Mouse (Mus musculus): Measurements from ENCODE around the gene Hdgfl3. TPM values are rescaled to one million over a fixed set of nuclear protein-coding genes. Genes with fewer than 3 reads are reported as not detected.

The Hdgfl3 gene
- total RNA-seq, 2 experiments from 2014 or later = 62.1 to 64.3 TPM

DNA sequence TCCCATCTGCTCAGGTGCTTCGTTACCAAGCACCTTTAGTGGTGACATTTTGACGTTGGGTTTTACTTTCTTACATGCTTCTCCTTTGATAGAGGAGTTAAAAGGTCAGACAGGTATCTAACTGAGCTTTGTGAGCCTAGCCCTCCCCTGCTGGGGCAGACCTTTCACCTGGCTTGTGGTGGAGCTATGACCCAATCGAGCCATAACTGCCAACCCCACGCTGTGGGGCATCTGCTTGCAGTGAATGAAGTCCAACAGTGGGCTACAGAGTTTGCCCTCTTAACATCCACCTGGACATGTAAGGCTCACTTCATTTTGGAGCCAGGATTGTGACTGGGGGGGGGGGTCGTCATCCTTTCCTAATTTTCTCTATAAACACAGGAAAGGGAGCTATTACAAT lies 54.0 kb downstream of the Hdgfl3 start:
- TF ChIP-seq CTCF (conservative IDR thresholded peaks at IDR 0.05) = no peak
- Histone ChIP-seq H3K27ac (no peak overlapping the region), H3K4me3 (no peak overlapping the region)
- DNase-seq (ENCODE audit: low spot score in 2 of 2) = no peak

DNA sequence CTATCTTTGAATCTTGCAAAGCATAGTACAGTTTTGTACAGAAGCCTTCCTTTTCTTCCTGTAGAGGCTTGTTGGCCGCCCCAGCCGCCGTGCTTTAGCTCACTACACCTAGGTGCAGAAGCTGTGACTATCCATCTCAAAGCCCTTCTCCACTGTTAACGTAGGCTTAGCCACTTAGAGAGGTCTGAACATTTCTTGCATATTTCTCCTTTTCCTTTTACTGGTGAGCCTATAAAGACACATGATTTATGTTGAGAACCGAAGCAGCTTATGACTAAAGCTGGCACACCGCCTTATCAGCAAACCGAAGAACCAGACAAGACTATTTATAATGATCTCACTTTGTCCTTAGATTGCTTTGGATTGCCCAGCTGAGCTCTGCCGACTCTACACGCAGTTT lies 58.9 kb downstream of the Hdgfl3 start:
- TF ChIP-seq CTCF (conservative IDR thresholded peaks at IDR 0.05) = no peak
- no peak overlapping the region for H3K4me3 ChIP-seq
- H3K27ac ChIP-seq = no peak overlapping the region
- DNase-seq (ENCODE audit: low spot score in 2 of 2) = no peak

DNA sequence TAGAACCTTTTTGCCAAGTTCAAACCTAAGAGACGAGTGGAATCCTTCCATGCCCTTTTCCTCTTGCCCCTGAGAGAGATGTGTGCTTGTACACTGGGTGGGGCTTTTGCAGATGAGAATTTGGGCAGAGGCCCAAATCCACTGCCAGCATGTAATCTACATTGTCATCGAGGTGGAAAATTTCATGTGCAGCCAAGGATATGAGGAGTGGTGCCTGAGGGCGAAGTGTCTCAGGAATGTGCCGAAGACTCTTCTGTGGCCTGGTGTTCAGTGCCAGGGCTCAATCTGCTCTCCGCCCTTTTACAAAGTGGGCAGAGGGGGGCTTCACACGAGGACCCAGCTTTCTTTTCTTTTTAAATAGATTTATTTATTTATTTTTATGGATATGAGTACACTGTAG lies 59.6 kb downstream of the Hdgfl3 start:
- TF ChIP-seq CTCF (conservative IDR thresholded peaks at IDR 0.05) = no peak
- Histone ChIP-seq H3K27ac (no peak overlapping the region), H3K4me3 (no peak overlapping the region)
- no peak for DNase-seq (ENCODE audit: low spot score in 2 of 2)

DNA sequence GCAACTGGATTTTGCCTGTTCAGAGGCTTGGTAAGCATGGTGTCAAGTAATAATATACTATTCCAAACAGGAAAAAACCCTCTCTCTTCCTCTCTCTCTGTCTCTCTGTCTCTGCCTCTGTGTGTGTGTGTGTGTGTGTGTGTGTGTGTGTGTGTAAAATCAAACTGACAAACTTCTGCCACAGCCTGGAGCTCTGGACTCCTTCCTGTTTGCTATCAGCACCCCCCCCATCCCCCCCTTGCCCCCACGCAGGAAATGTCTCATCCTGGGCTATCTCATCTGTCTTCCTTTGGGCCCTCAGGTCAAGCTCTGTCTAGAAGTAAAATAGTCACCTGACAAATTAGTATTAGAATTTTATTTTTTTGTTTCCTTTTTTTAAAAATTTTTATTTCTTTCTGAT lies 60.5 kb downstream of the Hdgfl3 start:
- DNase-seq (ENCODE audit: low spot score in 2 of 2) = no peak
- no peak overlapping the region for H3K27ac ChIP-seq
- no peak for TF ChIP-seq CTCF (conservative IDR thresholded peaks at IDR 0.05)
- no peak overlapping the region for H3K4me3 ChIP-seq

DNA sequence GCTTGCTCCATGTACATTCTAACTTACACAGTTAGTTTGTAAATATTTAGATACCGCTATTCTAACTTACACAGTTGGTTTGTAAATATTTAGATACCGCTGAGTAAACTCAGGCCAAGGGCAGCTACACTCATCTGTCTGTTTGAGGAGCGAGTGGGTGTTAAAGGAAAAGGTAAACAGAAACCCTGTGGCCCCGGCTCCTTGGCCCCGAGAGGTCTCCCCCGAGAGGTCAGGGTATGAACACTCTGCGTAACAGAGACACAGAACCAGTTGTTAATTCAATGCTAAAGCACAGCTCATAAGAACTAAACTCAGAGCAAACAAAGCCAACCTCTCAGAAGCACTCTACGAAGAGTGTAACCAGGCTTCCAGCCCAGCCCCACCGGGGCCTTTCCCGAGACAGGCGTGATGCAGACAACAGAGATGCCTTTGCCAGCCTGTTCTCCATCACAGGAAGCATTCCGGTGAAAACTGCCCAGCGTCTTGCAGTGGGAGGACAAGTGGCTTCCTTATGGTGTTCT lies 61.7 kb downstream of the Hdgfl3 start:
- H3K27ac ChIP-seq = no peak overlapping the region

DNA sequence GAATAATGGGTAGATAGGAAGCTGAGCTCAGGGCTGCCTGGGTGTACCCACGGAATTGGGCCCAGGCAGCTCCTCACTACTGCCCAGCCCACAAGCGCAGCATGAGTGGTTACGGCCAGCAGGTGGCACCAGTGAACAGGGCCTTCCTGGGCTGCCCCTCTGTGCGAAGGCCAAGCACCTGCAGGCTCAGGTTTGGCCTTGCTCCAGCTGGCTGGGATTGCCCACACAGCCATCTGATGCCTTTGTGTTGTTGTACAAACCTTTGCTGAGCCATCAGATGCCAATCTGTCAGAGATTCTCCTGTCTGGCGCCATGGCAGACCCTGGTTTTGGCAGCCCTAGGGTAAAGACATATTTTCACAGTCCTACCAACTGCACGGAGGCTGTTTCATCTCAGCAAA lies 66.1 kb downstream of the Hdgfl3 start:
- Histone ChIP-seq H3K27ac (no peak overlapping the region), H3K4me3 (no peak overlapping the region)
- peak; percentile 63 to 73 for DNase-seq (ENCODE audit: low spot score in 2 of 2)
- TF ChIP-seq CTCF (conservative IDR thresholded peaks at IDR 0.05) = peak; percentile 92

More for the DNA sequence above, 61.7 kb downstream of the Hdgfl3 start:
- no peak for DNase-seq (ENCODE audit: low spot score in 2 of 2)
- H3K4me3 ChIP-seq = no peak overlapping the region
- no peak for TF ChIP-seq CTCF (conservative IDR thresholded peaks at IDR 0.05)

DNA sequence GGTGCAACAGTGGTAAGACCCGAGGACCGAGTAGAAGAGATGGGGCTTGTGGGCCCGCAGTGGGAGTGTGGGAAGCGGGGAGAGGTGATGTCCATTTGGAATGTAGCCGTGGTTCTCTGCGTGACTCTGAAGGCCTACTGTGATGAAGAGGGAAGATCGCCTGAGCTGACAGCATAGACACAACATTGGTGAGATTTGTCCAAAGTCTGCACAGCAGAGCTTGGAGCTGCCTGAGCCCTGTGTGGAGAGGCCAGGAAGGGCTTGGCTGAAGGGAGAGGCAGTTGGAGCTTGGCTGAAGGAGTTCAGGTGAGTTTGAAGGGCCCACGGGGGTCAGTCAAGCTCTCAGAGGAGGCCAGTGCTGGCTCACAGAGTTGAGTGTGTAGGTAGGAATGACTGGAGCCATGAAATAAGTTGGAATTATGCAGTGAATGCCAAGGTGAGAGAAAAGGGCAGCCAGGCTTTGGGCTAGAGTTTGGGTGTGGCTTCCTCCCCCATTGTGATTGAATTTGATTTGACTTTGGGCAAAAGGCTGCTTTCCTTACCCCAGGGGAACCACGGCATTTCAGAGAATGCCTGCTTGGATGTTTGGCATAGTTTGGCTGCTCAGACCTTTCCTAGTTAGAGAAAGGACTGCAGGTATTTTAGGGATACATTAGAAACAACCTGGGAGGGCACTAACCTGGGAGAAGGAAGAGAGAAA lies 66.9 kb downstream of the Hdgfl3 start:
- DNase-seq (ENCODE audit: low spot score in 2 of 2) = no peak
- TF ChIP-seq CTCF (conservative IDR thresholded peaks at IDR 0.05) = no peak

DNA sequence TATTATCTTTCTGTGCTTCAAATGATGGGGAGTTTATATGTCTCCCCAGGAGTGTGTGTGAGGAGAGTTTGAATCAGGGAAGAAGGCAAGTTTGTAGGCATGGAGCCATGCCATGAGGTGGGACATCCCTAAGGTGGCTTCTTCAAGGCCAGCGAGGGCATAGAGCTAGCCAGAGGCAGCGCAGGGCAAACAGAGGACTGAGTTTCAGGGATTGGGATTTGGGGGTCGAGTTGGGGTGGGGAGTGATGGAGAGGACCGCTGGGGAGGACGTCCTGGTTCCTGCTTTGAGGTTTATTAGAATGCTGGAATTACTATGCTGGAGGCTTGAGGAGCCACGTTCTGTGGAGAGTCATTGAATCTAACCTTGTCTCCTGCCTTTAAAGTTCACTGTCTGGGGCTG lies 68.3 kb downstream of the Hdgfl3 start:
- TF ChIP-seq CTCF (conservative IDR thresholded peaks at IDR 0.05) = no peak
- Histone ChIP-seq H3K4me3 (no peak overlapping the region), H3K27ac (no peak overlapping the region)
- no peak for DNase-seq (ENCODE audit: low spot score in 2 of 2)

More for the DNA sequence above, 66.9 kb downstream of the Hdgfl3 start:
- Histone ChIP-seq H3K27ac (no peak overlapping the region), H3K4me3 (no peak overlapping the region)

DNA sequence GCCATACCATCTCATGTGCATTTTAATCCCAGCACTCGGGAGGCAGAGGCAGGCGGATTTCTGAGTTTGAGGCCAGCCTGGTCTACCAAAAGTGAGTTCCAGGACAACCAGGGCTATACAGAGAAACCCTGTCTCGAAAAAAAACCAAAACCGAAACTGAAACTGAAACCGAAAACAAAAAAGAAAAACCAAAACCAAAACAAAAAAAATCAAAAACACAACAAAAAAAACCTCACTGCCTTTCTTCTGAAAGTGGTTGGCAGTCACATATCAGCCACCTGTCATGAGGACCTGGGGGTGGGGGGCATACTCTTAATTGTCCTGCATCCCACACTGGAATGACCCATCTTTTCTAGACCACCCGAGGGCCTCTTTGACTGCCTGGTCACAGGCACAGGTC lies 69.7 kb downstream of the Hdgfl3 start:
- TF ChIP-seq CTCF (conservative IDR thresholded peaks at IDR 0.05) = no peak
- Histone ChIP-seq H3K4me3 (no peak overlapping the region), H3K27ac (no peak overlapping the region)
- DNase-seq (ENCODE audit: low spot score in 2 of 2) = no peak

DNA sequence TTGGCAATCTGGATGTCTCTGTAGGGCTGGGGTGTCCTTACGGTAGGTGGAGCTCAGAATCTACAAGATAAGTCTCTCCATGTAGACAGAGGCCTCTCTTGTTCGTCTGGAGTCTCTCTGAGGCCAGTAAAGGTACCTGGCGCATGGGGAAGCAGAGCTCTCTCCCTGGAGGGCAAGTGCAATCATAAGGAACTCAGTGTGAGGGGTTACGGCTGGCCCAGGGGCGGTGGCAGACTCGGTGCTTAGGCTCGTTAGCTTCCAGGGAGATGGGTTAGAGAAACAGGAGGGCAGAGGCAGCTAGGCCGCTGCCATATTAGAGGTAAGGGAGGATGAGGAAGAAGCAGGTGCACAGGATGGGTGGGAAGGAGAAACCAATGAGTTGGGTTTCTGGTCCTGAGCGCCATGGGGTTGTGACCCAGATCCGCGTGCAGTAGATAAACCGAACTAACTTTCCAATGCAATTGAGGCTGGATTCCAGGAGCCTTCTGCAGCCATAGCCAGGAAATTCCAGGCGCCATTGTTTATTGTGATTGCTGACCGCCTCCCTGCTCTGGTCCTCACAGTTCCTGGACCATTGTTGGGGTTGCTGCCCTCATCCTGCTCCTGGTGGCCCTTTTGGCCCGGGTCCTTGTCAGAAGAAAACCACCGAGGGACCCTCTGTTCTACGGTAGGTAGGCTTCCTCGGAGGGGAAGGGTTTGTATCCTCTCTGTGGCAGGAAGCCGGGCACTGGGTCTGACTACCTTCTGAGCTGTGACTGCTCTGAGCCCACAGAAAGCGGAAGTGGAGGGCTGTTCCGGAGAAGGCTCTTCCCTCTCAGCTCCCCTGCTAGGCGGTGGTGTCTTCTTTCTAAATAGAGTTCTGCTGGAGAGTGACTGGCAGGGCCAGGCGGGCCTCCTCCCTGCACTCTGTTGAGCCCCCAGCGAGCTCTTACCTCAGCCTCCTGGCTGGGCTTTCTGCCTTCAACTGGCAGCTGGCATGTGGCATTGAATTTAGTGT lies 71.4 kb downstream of the Hdgfl3 start:
- no peak for DNase-seq (ENCODE audit: low spot score in 2 of 2)
- Histone ChIP-seq H3K4me3 (no peak overlapping the region; the same call in 1 of the 2 replicates), H3K27ac (peak overlapping the region; percentile 53)
- no peak for TF ChIP-seq CTCF (conservative IDR thresholded peaks at IDR 0.05)

DNA sequence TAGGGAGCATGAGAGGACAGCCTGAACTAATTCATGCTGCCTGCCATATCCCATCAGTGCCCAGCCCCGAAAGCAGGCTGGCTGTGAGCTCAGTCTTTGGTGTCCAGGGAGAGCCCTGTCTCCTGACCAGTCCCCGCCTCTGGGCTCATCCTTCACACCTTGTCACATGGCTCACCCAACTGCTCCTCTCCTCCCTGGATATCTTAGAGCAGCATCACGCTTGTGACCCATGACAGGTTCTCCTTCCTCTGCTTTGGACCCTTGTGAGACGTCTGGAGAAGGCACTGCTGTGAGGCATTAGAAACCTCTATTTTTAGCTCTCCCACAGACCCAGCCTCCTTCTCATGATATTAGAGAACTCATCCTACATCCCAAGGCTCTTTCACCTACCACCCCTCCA lies 72.4 kb downstream of the Hdgfl3 start:
- H3K4me3 ChIP-seq = no peak overlapping the region
- TF ChIP-seq CTCF (conservative IDR thresholded peaks at IDR 0.05) = no peak
- no peak for DNase-seq (ENCODE audit: low spot score in 2 of 2)
- no peak overlapping the region for H3K27ac ChIP-seq

DNA sequence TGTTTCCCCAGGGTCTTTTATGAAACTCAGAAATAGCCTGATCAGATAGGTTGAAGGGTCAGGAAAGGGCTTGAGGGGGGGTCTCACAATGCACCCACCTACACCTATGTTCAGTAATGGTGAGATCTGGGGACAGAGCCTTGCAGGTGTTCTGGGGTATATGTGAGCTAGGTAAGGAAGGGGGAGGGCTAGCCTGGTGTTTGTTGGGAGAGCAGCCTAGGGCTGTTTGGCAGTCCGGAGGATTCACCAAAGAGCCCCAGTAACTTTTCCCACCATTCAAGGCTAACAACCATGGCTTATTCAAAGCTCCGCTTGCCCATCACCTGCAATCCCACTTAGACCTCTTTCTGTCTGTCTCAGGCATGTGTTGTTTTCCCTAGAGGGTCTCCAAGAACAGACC lies 72.8 kb downstream of the Hdgfl3 start:
- H3K4me3 ChIP-seq = no peak overlapping the region
- no peak for TF ChIP-seq CTCF (conservative IDR thresholded peaks at IDR 0.05)

DNA sequence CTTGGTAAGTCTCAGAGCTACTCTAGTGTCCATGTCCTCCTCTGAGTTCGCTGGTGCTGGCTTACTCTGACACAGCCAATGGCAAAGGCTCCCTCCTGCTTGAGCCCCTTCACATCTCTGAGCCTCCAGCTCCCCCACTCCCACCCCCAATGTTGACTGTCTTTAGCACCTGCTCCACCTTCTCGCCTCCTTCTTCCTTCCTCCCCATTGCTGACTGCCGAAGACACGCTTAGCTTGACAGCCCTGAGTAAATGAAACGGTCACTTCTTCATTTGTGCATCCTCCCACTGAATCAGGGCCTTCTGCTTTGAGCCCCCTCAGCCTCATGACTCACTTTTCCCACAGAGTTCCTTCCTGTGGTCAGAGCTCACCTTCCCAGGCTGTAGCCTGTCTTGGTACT lies 73.3 kb downstream of the Hdgfl3 start:
- no peak overlapping the region for H3K4me3 ChIP-seq
- no peak for DNase-seq (ENCODE audit: low spot score in 2 of 2)
- H3K27ac ChIP-seq = no peak overlapping the region
- no peak for TF ChIP-seq CTCF (conservative IDR thresholded peaks at IDR 0.05)

More for the DNA sequence above, 72.8 kb downstream of the Hdgfl3 start:
- DNase-seq (ENCODE audit: low spot score in 2 of 2) = no peak
- no peak overlapping the region for H3K27ac ChIP-seq

All from layer of hippocampus, adult 2 months (tissue).